Mouse (Mus musculus) thymus, adult 2 months (tissue): Measurements from ENCODE around the gene Nav1.

Source experiments
- CTCF ChIP-seq: fragments of 200-500 bp; IDR thresholded peaks from 2 replicates; pipeline ENCODE4 v1.5.1; 2012; ENCODE audit warnings: mild to moderate bottlenecking, control low read depth, low read length, moderate library complexity, borderline replicate concordance; ENCODE audit not compliant: control insufficient read depth, poor library complexity, insufficient read depth; ENCODE audit errors: extremely low read depth
- POLR2A ChIP-seq: fragments of 200-500 bp; IDR thresholded peaks from 2 replicates; pipeline ENCODE4 v1.6.1; 2012; ENCODE audit warnings: mild to moderate bottlenecking, low read length, control low read depth, moderate library complexity; ENCODE audit not compliant: control insufficient read depth, poor library complexity, insufficient read depth; ENCODE audit errors: extremely low read depth

- TF ChIP-seq CTCF (no peak), POLR2A (no peak)
These were observed 121.9 kb downstream of the Nav1 start for GRCm38 (mm10) chr1:135485179-135485578.
